Mouse (Mus musculus) kidney, adult 2 months (tissue): ENCODE data around the gene Mrtfb.

Source experiments
- CTCF ChIP-seq: fragments of 200-500 bp; conservative IDR thresholded peaks from 2 replicates; pipeline ENCODE4 v1.5.1; 2011; ENCODE audit warnings: low read depth, mild to moderate bottlenecking, control low read depth, low read length, moderate library complexity, mixed read lengths; ENCODE audit not compliant: insufficient read depth, insufficient read length
- POLR2A ChIP-seq: fragments of 200-500 bp; IDR thresholded peaks from one replicate; pipeline ENCODE4 v1.6.1; 2011; ENCODE audit warnings: low read depth, low read length, control low read depth

DNA sequence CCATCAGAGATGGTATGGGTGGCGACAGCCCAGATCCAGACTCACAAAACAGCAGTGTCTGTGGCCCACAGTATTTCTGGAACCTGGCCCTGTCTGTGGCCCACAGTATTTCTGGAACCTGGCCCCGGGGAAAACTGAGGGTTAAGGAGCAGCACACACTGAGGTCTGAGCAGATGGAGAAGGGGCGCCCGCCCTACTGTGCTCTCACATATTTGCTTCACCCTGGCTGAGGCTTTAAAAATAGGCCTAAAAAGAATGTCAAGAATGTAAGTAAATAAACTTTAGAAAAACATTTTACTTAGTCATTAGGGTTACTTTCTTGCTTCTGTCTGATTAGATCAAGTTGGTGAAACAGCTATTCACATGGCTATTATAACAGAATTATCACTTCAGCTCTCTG lies 131.0 kb downstream of the Mrtfb start:
- no peak for TF ChIP-seq CTCF
- TF ChIP-seq POLR2A = no peak
